Mouse (Mus musculus) E14TG2a.4 (cell line): Measurements from ENCODE around the gene Fgd6.
A peak's percentile ranks its signal among the peaks of the same experiment; 100 is the strongest.

Experiments used
- H3K27me3 ChIP-seq: 2 replicates; pipeline ENCODE4 v1.6.1; 2014; ENCODE audit warnings: low read length, control low read depth; ENCODE audit not compliant: insufficient read depth
- H3K36me3 ChIP-seq: 2 replicates; pipeline ENCODE4 v1.6.1; 2014; ENCODE audit warnings: low read length, control low read depth; ENCODE audit not compliant: insufficient read depth
- H3K4me1 ChIP-seq: replicated peaks from 2 replicates; pipeline ENCODE4 v1.6.1; 2014; ENCODE audit warnings: low read depth, low read length, control low read depth
- H3K4me3 ChIP-seq: replicated peaks from 2 replicates; pipeline ENCODE4 v1.5.1; 2014; ENCODE audit warnings: mild to moderate bottlenecking, low read length
- H3K9me3 ChIP-seq: 2 replicates; pipeline ENCODE4 v1.6.1; 2014; ENCODE audit warnings: low read length, control low read depth
- CTCF ChIP-seq: conservative IDR thresholded peaks from 2 replicates; pipeline ENCODE4 v1.5.1; 2014; ENCODE audit warnings: low read length
- NANOG ChIP-seq: IDR thresholded peaks from 2 replicates; pipeline ENCODE4 v1.6.1; 2014; ENCODE audit warnings: borderline replicate concordance, low read length, mixed read lengths
- POU5F1 ChIP-seq: IDR thresholded peaks from 2 replicates; pipeline ENCODE4 v1.6.1; 2014; ENCODE audit warnings: low read length, borderline replicate concordance

Fgd6 gene

DNA sequence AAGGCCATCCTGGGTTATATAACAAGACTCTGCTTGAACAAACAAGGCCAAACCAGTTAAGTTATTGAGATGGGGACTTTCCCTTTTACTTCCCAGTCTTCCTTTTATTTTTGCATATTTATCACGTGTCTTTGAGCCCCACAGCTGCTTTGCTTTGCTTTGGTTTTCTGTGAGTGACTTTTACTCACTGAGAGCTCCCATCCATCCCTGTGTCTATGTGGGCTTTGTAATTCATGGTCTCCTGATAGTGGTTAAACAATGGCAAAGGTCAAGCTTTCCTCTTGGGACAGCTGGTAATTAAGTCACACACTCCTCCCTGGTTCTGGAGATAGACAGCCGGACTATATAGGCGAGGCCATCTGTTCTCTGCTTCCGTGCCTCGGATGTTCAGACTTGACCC is 57.7 kb downstream of the Fgd6 start:
- Histone ChIP-seq H3K27me3 (no peaks in the 10 kb centered on the region), H3K4me1 (peaks cover 51% of the 10 kb centered on the region), H3K36me3 (no peaks in the 10 kb centered on the region), H3K9me3 (no peaks in the 10 kb centered on the region), H3K4me3 (no peak overlapping the region)
- TF ChIP-seq POU5F1 (no peak), NANOG (peak; percentile 70), CTCF (no peak)

DNA sequence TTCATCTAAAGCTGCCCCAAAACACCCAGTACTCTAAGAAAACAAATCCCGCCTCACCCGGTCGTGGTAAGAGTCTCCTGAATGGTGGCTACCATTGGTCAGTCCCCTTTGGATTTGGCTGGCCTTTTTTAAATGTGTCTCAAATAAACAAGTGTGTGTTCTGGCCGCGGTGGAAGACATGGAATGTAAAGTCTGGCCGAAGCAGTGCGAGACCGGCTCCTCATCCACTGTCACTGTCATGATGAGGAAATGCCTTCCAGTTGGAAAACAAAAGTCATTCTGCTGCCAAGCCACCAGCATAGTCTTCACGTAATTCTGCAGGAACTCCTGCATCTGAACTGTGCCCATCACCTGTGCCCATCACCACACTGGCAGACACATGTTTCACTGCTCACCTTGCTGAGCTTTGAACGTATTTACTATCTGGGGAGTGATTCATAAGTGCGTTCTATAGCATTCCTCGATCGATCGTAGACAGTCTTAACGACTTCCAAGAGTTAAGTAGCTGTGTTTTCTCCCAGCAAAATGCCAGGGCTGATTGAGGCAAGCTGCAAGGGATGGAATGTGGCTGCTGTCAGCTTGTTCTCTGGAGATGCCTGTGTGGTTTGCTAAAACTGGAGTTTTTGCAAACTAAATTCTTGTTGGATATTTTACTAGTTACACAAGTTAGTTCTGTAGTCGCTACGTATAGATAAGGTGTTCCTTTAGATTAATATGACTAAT is 60.1 kb downstream of the Fgd6 start:
- TF ChIP-seq POU5F1 (no peak), NANOG (no peak), CTCF (no peak)
- Histone ChIP-seq H3K4me3 (no peak overlapping the region), H3K36me3 (no peaks in the 10 kb centered on the region), H3K9me3 (no peaks in the 10 kb centered on the region), H3K27me3 (no peaks in the 10 kb centered on the region), H3K4me1 (peaks cover 51% of the 10 kb centered on the region)

- H3K36me3 ChIP-seq = no peaks in the 10 kb centered on the region
- peaks cover 51% of the 10 kb centered on the region for H3K4me1 ChIP-seq
- no peaks in the 10 kb centered on the region for H3K9me3 ChIP-seq
- H3K4me3 ChIP-seq = no peak overlapping the region
- no peak for TF ChIP-seq CTCF
- no peak for TF ChIP-seq NANOG
- no peak for TF ChIP-seq POU5F1
- H3K27me3 ChIP-seq = no peaks in the 10 kb centered on the region
Measured at GRCm38 (mm10) chr10:94097081-94097845, 61.5 kb downstream of the Fgd6 start.

DNA sequence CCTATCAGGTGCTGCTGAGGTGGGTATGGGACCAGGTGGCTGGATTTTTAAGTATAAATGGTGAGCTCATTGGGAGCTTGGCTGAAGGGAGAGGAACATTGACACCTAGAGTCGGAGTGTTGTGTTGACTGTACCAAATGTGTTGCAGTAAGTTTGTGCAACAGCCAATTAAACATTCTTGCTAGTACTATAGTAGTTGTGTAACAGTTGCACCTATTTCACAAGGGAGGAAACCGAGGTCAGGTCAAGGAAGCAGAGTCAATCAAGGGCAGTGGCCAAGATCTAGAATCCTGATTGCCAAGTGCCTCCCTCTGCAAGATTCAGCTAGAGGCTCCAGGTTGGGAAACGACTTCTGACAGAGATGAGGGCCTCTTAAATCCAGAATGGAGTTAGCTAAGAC is 62.3 kb downstream of the Fgd6 start:
- Histone ChIP-seq H3K4me1 (peaks cover 48% of the 10 kb centered on the region), H3K27me3 (no peaks in the 10 kb centered on the region), H3K9me3 (no peaks in the 10 kb centered on the region), H3K36me3 (no peaks in the 10 kb centered on the region), H3K4me3 (no peak overlapping the region)
- TF ChIP-seq POU5F1 (no peak), NANOG (no peak), CTCF (no peak)

DNA sequence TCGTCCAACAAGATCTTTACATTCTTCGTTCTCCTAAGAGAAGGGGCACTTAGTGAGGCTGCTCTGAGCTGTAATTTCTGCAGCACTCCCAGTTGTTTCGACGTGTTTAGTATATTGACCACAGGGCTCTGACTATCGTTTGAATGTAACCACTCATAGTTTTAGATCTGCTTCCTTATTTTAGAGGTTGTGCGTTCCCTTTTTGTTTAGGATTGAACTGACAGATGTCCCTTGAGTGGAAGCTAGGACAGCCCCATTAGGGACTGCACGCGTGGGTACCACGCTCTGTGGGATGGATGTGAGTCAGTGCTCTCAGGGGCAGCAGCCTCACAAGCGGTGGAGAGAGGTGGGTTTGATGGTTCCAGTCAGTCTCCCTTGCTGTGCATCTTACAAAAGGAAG is 69.7 kb downstream of the Fgd6 start:
- Histone ChIP-seq H3K4me3 (no peak overlapping the region), H3K9me3 (no peaks in the 10 kb centered on the region)
- TF ChIP-seq CTCF (no peak), POU5F1 (no peak), NANOG (no peak)

GRCm38 (mm10) chr10:94107168-94107567 is 71.4 kb downstream of the Fgd6 start:
- H3K4me1 ChIP-seq = no peaks in the 10 kb centered on the region
- no peak overlapping the region for H3K4me3 ChIP-seq
- H3K9me3 ChIP-seq = no peaks in the 10 kb centered on the region
- no peaks in the 10 kb centered on the region for H3K27me3 ChIP-seq
- TF ChIP-seq NANOG = no peak
- TF ChIP-seq CTCF = no peak
- no peak for TF ChIP-seq POU5F1
- H3K36me3 ChIP-seq = no peaks in the 10 kb centered on the region

More for the DNA sequence above, 69.7 kb downstream of the Fgd6 start:
- no peaks in the 10 kb centered on the region for H3K27me3 ChIP-seq
- H3K36me3 ChIP-seq = no peaks in the 10 kb centered on the region
- no peaks in the 10 kb centered on the region for H3K4me1 ChIP-seq

DNA sequence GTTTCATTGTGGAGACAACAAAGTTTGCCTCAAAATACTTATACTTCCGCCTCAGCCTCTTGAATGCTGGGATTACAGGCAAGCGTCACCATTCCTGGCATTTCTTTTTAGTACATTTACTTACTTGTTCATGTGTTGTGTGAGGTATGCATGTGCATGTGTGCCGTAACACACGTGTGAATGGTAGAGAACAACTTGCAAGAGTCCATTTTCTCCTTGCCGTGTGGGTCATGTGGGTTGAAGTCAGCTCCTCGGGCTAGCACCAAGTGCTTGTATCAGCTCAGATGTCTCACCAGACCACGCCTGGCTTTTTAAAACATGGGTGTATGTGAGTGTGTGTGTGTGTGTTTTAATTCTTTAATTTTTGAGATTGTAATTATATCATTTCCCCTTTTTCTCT is 71.8 kb downstream of the Fgd6 start:
- no peak for TF ChIP-seq CTCF
- TF ChIP-seq NANOG = no peak
- TF ChIP-seq POU5F1 = no peak
- H3K36me3 ChIP-seq = no peaks in the 10 kb centered on the region
- no peaks in the 10 kb centered on the region for H3K9me3 ChIP-seq
- no peaks in the 10 kb centered on the region for H3K27me3 ChIP-seq
- H3K4me3 ChIP-seq = no peak overlapping the region
- H3K4me1 ChIP-seq = no peaks in the 10 kb centered on the region

- no peak for TF ChIP-seq CTCF
- TF ChIP-seq NANOG = no peak
- no peak for TF ChIP-seq POU5F1
- Histone ChIP-seq H3K4me3 (no peak overlapping the region), H3K9me3 (no peaks in the 10 kb centered on the region), H3K36me3 (no peaks in the 10 kb centered on the region), H3K4me1 (no peaks in the 10 kb centered on the region), H3K27me3 (no peaks in the 10 kb centered on the region)
Measured at GRCm38 (mm10) chr10:94108791-94109190, 73.0 kb downstream of the Fgd6 start.
